Mouse (Mus musculus) right cerebral cortex, adult 18-20 months (tissue): ENCODE measurements around the gene Cox18.
A peak's percentile ranks its signal among the peaks of the same experiment; 100 is the strongest.
"Not testable (repeated sequence)": the region's sequence is repeated elsewhere in the genome, so short reads cannot be mapped to it uniquely, and the experiment has no call there.

ENCODE experiments used
- DNase-seq: peaks from one replicate; pipeline ENCODE4 v3.0.0; 2022; ENCODE audit warnings: mixed read lengths

The Cox18 gene

GRCm38 (mm10) chr5:90223534-90224381 is at the start of gene Cox18:
Gene Cox18, minus strand, starts transcription at chr5:90224001.
- DNase-seq: peak; percentile 99

DNA sequence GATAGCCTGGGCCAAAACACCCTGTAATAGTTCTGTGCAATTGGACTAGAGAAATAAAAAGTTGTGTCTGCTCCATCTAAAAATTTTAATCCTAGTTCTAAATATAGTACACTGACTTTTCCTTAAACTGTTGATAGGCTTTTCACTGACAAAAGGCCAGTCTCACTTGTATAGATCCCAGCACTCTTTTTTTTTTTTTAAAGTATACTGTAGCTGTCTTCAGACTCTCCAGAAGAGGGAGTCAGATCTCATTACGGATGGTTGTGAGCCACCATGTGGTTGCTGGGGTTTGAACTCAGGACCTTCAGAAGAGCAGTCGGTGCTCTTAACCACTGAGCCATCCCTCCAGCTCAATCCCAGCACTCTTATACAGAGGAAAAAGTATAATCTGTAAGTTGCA is 38.4 kb upstream of the Cox18 start:
- DNase-seq: not testable (repeated sequence)

DNA sequence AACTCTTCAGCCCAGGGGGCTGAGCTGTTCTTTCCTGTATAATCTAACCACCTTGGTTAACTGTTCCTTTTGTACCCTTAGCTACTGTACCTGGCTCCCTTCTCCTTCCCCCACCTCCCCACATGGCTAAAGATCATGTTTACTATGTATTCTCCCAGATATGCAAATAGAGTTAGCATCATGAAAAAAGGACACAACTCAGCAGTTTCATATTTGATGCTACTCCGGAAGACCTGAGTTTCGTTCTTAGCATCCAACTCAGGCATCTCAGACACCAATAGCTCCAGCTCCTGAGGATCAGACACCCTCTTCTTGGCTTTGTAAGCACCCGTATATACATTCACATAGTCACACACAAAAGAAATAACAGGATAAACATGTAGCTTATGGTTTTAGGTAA is 33.2 kb upstream of the Cox18 start:
- DNase-seq: no peak

DNA sequence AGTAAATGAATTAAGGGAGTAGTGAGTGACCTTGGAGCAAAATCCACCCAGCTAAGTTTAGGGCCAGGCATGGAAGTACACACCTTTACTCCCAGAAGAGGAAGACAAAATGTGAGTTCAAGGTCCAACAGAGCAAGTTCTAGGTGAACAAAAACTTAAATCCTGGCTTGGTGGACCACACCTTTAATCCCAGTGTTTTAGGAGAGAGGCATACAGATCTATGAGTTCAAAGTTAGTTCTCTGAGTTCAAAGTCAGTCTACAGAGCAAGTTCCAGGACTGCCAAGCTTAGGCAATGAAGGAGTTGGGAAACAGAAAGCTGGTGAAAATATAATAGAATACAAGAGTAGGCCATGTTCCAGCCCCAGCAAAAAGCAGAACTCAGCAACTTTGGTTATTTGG is 23.7 kb upstream of the Cox18 start:
- DNase-seq: no peak

DNA sequence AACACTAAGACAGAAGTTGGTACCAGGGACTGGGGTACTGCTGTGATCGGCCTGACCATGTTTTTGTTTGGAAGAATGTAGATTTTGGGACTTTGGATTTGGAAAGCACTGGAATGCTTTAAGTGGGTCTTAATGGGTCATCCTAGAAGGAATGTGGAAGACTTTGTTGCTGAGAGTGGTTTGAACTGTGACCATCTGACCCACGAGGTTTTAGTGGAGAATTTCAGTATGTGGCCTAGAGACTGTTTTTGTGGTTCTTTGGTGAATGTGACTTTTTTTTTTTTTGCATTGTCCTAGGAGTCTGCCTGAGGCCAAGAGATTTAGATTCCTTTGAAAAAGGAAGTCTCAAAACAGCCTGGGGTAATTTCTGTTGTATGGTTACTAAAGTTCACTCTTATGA is 23.2 kb upstream of the Cox18 start:
- DNase-seq: no peak

GRCm38 (mm10) chr5:90246567-90246966 is 22.8 kb upstream of the Cox18 start:
- no peak for DNase-seq

DNA sequence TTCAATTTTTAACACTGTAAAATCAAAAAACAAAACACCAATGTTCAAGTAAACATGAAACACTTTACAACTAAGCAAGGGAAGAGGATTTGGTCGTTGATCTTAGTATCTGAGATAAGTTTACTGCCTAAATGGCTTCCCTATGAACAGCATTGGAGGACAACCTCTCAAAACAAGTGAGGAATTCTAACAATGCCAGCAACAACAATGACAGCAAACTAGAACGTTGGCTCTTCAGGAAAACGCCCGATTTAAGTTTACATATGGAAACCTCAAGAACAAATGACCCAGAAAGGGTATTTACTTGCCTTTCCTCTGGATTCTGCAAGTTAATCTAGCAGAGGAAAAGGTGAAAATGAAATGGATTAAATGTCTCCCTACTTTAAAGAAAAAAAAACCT is 21.6 kb upstream of the Cox18 start:
- DNase-seq: no peak

DNA sequence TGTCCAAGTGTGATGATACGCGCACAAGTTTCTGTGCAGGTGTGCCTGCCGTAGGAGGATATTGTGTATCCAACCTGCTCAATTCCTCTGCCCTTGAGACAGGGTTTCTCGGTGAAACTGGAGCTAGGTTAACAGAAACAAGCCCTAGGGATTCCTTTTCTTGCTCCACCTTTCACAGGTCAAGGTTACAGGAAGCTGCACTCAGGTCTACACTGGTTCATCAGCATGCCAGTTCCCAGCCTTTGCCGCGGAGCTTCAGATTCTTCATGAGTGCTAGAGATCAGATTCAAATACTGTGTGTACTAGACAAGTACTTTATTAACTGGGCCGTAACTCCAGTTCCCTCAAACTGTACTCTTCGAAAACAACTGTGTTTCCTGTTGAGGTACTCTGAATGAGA is 11.4 kb upstream of the Cox18 start:
- DNase-seq: no peak

GRCm38 (mm10) chr5:90233305-90233704 is 9.5 kb upstream of the Cox18 start:
- DNase-seq: no peak

GRCm38 (mm10) chr5:90229760-90230159 is 6.0 kb upstream of the Cox18 start:
- DNase-seq: no peak

DNA sequence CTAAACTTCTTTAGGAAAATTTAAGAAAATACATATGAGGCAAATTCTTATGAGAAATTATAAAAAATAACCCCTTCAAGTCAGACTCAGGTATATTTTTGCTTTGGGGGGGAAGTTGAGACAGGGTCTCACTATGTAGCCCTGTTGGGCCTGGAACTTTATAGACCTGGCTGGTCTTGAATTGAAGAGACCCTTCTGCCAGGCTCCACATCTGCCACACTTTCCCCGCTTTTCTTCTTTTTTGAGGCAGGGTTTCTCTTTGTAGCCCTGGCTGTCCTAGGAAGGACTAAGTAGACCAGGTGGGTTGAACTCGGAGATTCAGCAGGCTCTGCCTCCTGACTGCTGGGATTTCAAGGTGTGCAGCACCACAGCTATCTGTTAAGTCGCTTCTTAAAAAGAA is 2.9 kb upstream of the Cox18 start:
- no peak for DNase-seq

- no peak for DNase-seq
Observed at GRCm38 (mm10) chr5:90224730-90225129, 929 bp upstream of the Cox18 start.

DNA sequence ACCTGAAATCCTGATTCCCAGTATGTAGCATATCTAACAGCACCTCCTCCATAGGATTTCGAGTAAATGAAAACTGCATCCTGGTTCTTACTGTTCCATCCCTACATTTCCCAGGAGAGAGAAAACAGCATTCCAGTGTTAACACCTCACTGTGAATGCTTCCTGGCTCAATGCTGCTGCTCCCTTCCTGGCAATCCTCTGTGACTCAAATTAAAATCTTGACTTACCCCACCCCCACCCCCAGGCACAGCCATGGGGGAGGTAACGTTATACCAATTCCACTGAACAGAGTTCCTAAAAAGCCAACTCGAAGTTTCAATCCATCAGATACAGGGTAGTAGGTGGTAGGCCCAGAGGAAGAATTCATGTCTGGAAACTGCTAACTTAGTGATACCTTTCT is 864 bp downstream of the Cox18 start:
- no peak for DNase-seq

GRCm38 (mm10) chr5:90217791-90218190 is 6.0 kb downstream of the Cox18 start:
- no peak for DNase-seq

- no peak for DNase-seq
Observed at GRCm38 (mm10) chr5:90217226-90217625, 6.6 kb downstream of the Cox18 start.

GRCm38 (mm10) chr5:90213356-90213755 is 10.4 kb downstream of the Cox18 start:
- no peak for DNase-seq

- DNase-seq: peak; percentile 33
Observed at GRCm38 (mm10) chr5:90203168-90203567, 20.6 kb downstream of the Cox18 start.

DNA sequence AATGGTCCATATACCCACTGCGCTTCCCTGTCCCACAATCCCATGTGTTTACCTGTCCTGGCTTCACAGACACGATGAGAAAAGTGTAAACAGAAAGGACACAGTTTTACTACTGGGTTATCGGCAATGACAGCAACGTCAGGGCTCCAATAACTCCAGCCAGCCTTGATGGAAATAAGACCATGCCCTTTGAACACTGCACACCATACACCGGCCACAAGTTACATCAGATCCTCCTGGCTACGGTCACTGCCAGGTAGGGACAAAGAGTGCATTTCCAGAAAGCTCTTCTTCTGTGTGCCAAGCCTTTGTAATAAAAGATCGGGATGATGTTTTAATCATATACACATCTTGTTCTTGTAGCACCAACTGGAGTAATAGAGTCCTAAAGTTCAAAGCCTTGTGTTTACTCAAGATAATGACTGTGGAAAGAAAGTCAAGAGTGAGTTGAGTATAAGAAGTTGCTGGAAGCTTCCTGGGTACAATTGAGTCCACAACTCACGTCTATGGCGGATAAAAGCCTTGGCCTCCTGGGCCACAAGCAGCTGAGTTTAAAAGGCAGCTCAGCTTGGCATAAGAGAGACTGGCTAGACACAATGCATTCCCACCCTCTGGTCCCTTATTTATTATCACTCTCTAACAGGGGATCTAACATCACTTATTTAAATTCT is 21.2 kb downstream of the Cox18 start:
- no peak for DNase-seq

- no peak for DNase-seq
Observed at GRCm38 (mm10) chr5:90199922-90200632, 23.7 kb downstream of the Cox18 start.

DNA sequence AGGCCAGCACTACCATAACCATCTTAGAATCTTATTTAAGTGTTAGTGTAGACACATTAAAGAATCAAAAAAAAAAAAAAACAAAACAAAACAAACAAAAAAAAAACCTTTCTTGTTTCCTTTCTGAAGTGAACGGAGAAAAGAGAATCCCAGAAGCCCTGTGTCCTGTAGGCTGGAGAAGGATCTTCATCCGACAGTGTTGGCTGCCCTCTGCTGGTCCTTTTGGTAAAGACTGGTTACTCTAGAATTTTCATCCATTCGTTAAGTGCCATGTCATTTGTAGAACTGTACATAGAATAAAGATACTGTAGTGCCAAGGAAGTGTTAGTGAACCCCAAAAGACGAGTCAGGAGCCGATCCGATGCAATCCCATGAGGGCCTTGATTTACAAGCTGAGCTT is 29.0 kb downstream of the Cox18 start:
- DNase-seq: peak; percentile 57

- no peak for DNase-seq
Observed at GRCm38 (mm10) chr5:90182782-90183181, 41.0 kb downstream of the Cox18 start.

- no peak for DNase-seq
Observed at GRCm38 (mm10) chr5:90179094-90179493, 44.7 kb downstream of the Cox18 start.

GRCm38 (mm10) chr5:90178116-90178515 is 45.7 kb downstream of the Cox18 start:
- DNase-seq: no peak
